Mouse (Mus musculus) stomach, embryonic 16.5 days (tissue): ENCODE measurements around the gene Sfswap. TPM values are rescaled to one million over a fixed set of nuclear protein-coding genes. Genes with fewer than 3 reads are reported as not detected.

Source experiments
- ATAC-seq: fragments of 200-750 bp; cut with Nextera tagmentation; 2 replicates; pipeline ENCODE4 v1.8.0; 2017; ENCODE audit warnings: moderate number of reproducible peaks, moderate TSS enrichment; ENCODE audit not compliant: insufficient read depth, low FRiP score
- H3K27ac ChIP-seq: fragments of 300-500 bp; sonication (generic); 2 replicates; pipeline ENCODE4 v1.5.1; 2014; ENCODE audit warnings: low read length
- H3K27me3 ChIP-seq: fragments of 300-500 bp; sonication (generic); 2 replicates; pipeline ENCODE4 v1.6.1; 2014; ENCODE audit warnings: low read length, control low read depth, mixed read lengths; ENCODE audit not compliant: control insufficient read depth, insufficient read depth
- H3K36me3 ChIP-seq: fragments of 300-500 bp; sonication (generic); 2 replicates; pipeline ENCODE4 v1.6.1; 2014; ENCODE audit warnings: low read length; ENCODE audit not compliant: control insufficient read depth, insufficient read depth
- H3K4me1 ChIP-seq: fragments of 300-500 bp; sonication (generic); 2 replicates; pipeline ENCODE4 v1.6.1; 2014; ENCODE audit warnings: low read length, control low read depth, mixed read lengths; ENCODE audit not compliant: control insufficient read depth, insufficient read depth
- H3K4me2 ChIP-seq: fragments of 300-500 bp; sonication (generic); 2 replicates; pipeline ENCODE4 v1.6.1; 2014; ENCODE audit warnings: low read depth, low read length, mixed read lengths
- H3K4me3 ChIP-seq: fragments of 300-500 bp; sonication (generic); replicated peaks from 2 replicates; pipeline ENCODE4 v1.5.1; 2014; ENCODE audit warnings: mild to moderate bottlenecking, low read length
- H3K9ac ChIP-seq: fragments of 300-500 bp; sonication (generic); 2 replicates; pipeline ENCODE4 v1.6.1; 2014; ENCODE audit warnings: low read length
- H3K9me3 ChIP-seq: fragments of 300-500 bp; sonication (generic); replicated peaks from 2 replicates; pipeline ENCODE4 v1.6.1; 2016; ENCODE audit warnings: low read length, control low read depth; ENCODE audit not compliant: control insufficient read depth
- WGBS: fragments of 180-500 bp; shearing (Covaris S2); extraction: QIAGEN DNeasy Blood & Tissue Kit; methylation state at CpG from one replicate; pipeline ENCODE4 v1.1.7; 2014; 5-methylcytosine and 5-hydroxymethylcytosine counted together
- polyA plus RNA-seq: library from polyadenylated mRNA; unstranded; fragments of >200 nt; fragmentation: Nextera tagmentation; extraction: Ambion mirVana; gene quantifications from 2 replicates; pipeline ENCODE4 v1.2.1, GENCODE M21; 2015

The Sfswap gene
- polyA plus RNA-seq, 1 experiment from 2014 or later = 35.5 TPM

DNA sequence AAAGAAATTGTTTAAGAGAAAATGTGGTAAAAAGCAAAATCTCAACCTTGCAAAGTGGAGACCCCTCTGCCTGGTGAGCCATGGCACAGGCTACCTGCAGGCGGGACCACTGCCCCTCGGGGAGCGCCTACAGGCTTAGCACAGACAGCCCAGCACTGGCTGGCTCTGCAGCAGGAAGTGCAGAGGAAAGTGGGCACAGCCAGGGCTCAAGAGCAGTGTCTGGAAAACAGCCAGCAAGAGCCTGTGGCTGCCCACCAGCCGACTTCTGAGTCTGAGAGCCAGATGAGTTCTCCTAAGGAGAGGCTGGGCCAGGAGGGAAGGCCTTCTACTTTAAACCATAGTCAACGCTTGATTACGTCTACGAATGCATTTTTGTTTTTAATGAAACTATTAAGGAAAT lies 20.5 kb downstream of the Sfswap start:
- no peak for ATAC-seq

DNA sequence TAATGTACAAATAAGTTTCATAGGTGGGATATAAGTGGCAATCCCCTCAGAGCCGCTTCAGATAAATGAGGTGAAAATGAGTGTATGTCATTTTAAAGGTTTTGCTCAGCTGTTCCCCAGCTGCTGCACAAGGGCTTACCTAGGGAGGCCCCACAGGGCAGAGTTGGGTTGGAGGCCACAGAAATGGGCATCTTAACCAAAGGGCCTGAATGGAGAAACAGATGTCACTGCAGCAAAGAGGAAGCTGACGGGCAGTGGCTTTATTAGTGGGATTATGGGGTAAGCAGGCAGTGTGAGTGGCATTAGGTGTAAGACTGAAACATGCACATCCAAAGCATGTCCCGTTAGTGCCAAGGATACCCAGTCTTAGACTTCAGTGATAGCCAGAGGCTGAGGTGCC lies 20.9 kb downstream of the Sfswap start:
- Histone ChIP-seq H3K27ac (no peak overlapping the region), H3K36me3 (peaks cover 13% of the 10 kb centered on the region), H3K9me3 (no peaks in the 10 kb centered on the region), H3K9ac (no peak overlapping the region), H3K4me2 (no peak overlapping the region), H3K4me1 (no peaks in the 10 kb centered on the region), H3K4me3 (no peak overlapping the region), H3K27me3 (no peaks in the 10 kb centered on the region)
- no peak for ATAC-seq
- WGBS = 89% methylated on average over 3 of the region's 3 CpGs

More for the DNA sequence above, 20.5 kb downstream of the Sfswap start:
- 86% methylated on average over 7 of the region's 7 CpGs for WGBS
- Histone ChIP-seq H3K27ac (no peak overlapping the region), H3K27me3 (no peaks in the 10 kb centered on the region), H3K36me3 (peaks cover 13% of the 10 kb centered on the region), H3K4me3 (no peak overlapping the region), H3K9me3 (no peaks in the 10 kb centered on the region), H3K9ac (no peak overlapping the region), H3K4me1 (no peaks in the 10 kb centered on the region), H3K4me2 (no peak overlapping the region)

DNA sequence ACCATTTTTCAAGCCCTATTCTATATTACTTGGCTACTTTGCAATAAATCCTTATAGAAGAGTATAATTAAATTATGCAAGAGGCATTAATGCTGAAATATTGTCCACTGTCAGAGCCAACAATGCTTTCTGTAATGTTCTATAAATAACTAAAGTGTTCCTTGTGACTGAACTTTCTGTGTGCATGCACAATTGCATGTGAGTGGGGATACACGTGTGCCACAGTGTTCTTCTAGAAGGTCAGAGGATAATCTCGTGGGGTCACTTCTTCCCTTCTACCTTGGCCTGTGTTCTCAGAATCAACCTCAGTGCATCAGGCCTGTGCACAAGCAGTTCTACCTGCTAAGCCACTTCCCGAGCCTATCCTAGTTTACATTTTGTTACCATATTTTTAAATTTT lies 22.1 kb downstream of the Sfswap start:
- WGBS = 85% methylated on average over 3 of the region's 3 CpGs
- Histone ChIP-seq H3K4me2 (no peak overlapping the region), H3K27ac (no peak overlapping the region), H3K9me3 (no peaks in the 10 kb centered on the region), H3K36me3 (peaks cover 15% of the 10 kb centered on the region), H3K4me3 (no peak overlapping the region), H3K4me1 (no peaks in the 10 kb centered on the region), H3K9ac (no peak overlapping the region), H3K27me3 (no peaks in the 10 kb centered on the region)
- ATAC-seq = no peak

DNA sequence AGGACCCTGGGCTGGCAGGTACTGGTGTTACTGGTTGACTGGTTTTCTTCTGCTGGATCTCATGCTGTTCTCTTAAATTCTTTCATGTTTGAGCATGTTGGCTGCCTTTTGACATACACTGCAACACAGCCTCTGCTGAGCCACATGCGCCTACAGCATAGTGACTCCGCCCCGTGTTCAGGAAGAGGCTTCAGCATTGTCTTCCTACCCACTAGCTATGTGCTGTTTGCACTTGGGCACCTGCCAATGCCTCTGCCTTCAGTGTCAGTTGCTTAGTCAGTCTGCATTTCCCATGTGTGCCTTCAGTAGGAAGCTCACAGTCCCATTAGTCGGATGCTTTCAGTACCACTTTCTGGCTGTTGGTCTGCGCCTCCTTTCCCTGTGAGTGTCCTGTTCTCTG lies 23.7 kb downstream of the Sfswap start:
- 86% methylated on average over 5 of the region's 5 CpGs for WGBS
- ATAC-seq = no peak
- H3K36me3 ChIP-seq = peaks cover 11% of the 10 kb centered on the region; the same call in 1 of the 2 replicates

DNA sequence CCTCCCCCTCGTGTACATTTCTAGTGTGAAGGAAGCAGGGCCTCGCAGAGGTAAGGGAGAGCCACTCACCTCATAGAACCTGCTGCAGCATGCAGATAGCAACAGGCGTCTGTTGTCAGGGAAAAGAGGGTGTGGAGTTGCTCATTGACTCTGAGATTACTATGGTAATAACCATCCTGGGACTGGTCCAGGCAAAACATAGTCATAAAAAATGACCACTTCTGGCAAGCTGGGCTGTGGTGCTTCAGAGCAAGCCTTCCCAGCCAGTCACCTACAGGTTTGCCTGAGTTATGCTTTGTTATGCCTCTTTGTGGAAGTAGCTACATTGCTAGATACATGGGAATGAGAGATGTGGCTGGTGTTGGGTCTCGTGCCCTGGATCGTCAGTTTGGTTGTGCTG lies 26.1 kb downstream of the Sfswap start:
- Histone ChIP-seq H3K9me3 (no peaks in the 10 kb centered on the region), H3K27me3 (no peaks in the 10 kb centered on the region), H3K9ac (no peak overlapping the region), H3K27ac (no peak overlapping the region), H3K4me3 (no peak overlapping the region), H3K4me2 (no peak overlapping the region), H3K4me1 (no peaks in the 10 kb centered on the region), H3K36me3 (0 out of 2 replicates have a peak, but pooled peaks cover 13% of the 10 kb centered on the region)
- no peak for ATAC-seq
- 79% methylated on average over 5 of the region's 5 CpGs for WGBS

More for the DNA sequence above, 23.7 kb downstream of the Sfswap start:
- Histone ChIP-seq H3K9me3 (no peaks in the 10 kb centered on the region), H3K4me1 (no peaks in the 10 kb centered on the region), H3K27ac (0 out of 2 replicates have a peak overlapping the region, but pooled peaks have one; percentile 29), H3K27me3 (no peaks in the 10 kb centered on the region), H3K4me2 (no peak overlapping the region), H3K4me3 (no peak overlapping the region), H3K9ac (no peak overlapping the region)

DNA sequence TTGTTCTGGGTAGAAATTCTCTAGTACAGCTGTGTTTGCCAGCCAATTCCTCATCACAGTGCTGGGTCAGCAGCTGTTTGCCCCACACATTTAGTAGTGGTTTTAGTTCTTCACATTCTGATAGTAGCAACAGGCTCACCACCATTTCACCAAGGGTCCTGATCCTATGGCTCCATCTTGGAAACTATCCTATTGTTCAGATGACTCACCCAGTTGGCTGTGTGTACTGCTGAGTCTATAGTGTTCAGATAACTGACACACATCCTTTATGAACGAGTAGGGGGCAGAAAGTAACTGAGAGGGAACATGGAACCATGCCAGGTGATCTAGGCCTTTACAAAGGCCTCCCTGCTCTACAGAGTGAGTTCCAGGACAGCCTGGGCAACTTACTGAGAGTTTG lies 28.6 kb downstream of the Sfswap start:
- Histone ChIP-seq H3K9me3 (no peaks in the 10 kb centered on the region), H3K4me2 (no peak overlapping the region), H3K4me1 (no peaks in the 10 kb centered on the region), H3K9ac (no peak overlapping the region), H3K27ac (no peak overlapping the region), H3K27me3 (no peaks in the 10 kb centered on the region), H3K36me3 (0 out of 2 replicates have a peak, but pooled peaks cover 7% of the 10 kb centered on the region), H3K4me3 (no peak overlapping the region)
- no peak for ATAC-seq
- WGBS = 67% methylated on average over 1 of the region's 1 CpGs

DNA sequence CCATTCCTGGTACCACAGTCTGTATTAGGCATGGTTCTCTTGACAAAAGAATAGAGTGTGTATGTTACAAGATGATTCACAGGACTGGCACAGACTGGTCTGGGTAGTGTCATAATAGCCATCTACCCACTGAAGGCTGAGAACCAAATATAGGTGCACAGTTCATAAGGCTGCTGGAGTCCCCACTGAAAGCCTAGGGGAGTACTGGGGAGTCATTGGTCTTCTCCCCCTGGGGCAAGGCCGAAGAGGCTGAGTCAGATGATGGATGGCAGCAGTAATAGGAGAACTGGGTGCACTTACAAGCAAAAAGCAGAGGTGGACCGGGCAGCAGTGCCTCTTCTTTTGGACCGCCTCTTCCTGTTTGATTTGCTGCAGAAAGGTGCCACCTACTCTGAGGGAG lies 32.7 kb downstream of the Sfswap start:
- Histone ChIP-seq H3K4me1 (no peaks in the 10 kb centered on the region), H3K36me3 (0 out of 2 replicates have a peak, but pooled peaks cover 7% of the 10 kb centered on the region), H3K27me3 (no peaks in the 10 kb centered on the region), H3K9ac (no peak overlapping the region), H3K9me3 (no peaks in the 10 kb centered on the region), H3K27ac (peak overlapping the region; percentile 51; the same call in 1 of the 2 replicates), H3K4me2 (no peak overlapping the region), H3K4me3 (no peak overlapping the region)
- peak; percentile 47; the same call in 1 of the 2 replicates for ATAC-seq
- 77% methylated on average over 3 of the region's 3 CpGs for WGBS

DNA sequence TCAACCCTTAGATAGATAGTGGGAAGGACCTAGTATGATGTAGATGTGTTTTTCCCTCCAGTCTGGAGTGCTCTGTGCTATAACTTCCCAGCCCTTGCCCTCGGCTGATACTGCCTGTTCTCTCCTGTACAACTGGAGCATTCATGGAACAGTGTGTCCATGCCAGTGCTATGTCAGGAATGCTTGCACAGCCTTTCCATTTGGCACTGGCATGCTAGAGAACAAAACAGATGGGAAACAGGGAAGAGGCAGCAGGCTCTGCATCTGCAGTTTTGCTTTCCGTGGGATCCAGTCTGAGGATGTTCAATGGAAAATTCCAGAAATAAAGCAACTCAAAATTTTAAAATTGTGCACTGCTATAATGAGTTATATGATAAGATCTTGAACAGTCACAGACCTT lies 33.5 kb downstream of the Sfswap start:
- H3K4me1 ChIP-seq = no peaks in the 10 kb centered on the region
- no peak overlapping the region for H3K9ac ChIP-seq
- 0 out of 2 replicates have a peak, but pooled peaks cover 10% of the 10 kb centered on the region for H3K36me3 ChIP-seq
- no peak for ATAC-seq
- H3K9me3 ChIP-seq = no peaks in the 10 kb centered on the region
- no peak overlapping the region for H3K4me3 ChIP-seq
- no peaks in the 10 kb centered on the region for H3K27me3 ChIP-seq
- peak overlapping the region; percentile 51; the same call in 1 of the 2 replicates for H3K27ac ChIP-seq
- WGBS = 64% methylated on average over 2 of the region's 2 CpGs
- no peak overlapping the region for H3K4me2 ChIP-seq

DNA sequence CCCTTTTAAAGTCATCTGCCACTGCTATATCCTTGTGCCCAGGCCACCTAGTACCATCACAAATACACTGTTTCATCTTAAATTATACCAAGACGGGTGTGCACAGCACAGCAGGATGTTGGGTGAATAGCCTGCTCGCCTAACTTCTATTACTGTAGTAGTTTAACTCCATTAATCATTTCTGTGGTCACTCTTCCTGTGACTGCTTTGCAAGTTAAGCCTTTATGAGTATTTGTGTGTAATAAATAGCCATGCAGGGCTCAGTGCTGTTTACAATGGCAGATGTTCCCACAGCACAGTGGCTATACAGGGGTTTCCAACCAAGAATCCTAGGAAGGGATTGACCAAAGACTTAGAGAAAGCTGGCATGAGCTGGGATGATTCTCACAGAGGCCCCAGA lies 34.0 kb downstream of the Sfswap start:
- H3K4me3 ChIP-seq = no peak overlapping the region
- H3K4me1 ChIP-seq = no peaks in the 10 kb centered on the region
- no peaks in the 10 kb centered on the region for H3K27me3 ChIP-seq
- no peak for ATAC-seq
- WGBS = 64% methylated on average over 2 of the region's 2 CpGs
- H3K9me3 ChIP-seq = no peaks in the 10 kb centered on the region
- no peak overlapping the region for H3K4me2 ChIP-seq
- no peak overlapping the region for H3K27ac ChIP-seq
- no peak overlapping the region for H3K9ac ChIP-seq
- 0 out of 2 replicates have a peak, but pooled peaks cover 11% of the 10 kb centered on the region for H3K36me3 ChIP-seq
